Mouse (Mus musculus) brain, embryonic 14.5 days (tissue): ENCODE measurements at regions not wholly inside any gene's neighbourhood (a gene's known extent, or its start where the extent isn't known, plus 50 kb on each side); places are given as distances from the start of the nearest gene placed in this dataset.

ENCODE experiments used
- CTCF ChIP-seq: fragments of 200-500 bp; IDR thresholded peaks from 2 replicates; pipeline ENCODE4 v1.5.1; 2012; ENCODE audit warnings: inconsistent platforms, mild to moderate bottlenecking, moderate library complexity, borderline replicate concordance; ENCODE audit not compliant: insufficient read depth, insufficient read length; ENCODE audit errors: extremely low read depth
- POLR2A ChIP-seq: fragments of 200-500 bp; IDR thresholded peaks from 2 replicates; pipeline ENCODE4 v1.6.1; 2012; ENCODE audit warnings: mild to moderate bottlenecking, inconsistent platforms, borderline replicate concordance; ENCODE audit not compliant: poor library complexity, insufficient read depth, insufficient read length, severe bottlenecking; ENCODE audit errors: extremely low read depth

- TF ChIP-seq CTCF: no peak
- no peak for TF ChIP-seq POLR2A
Observed at GRCm38 (mm10) chr3:124157858-124158655, 162.6 kb upstream of the Tram1l1 start.
